ENCODE assay signal across 8 mouse cellular contexts in genomic region chr1:183297886-183298489, GRCm38 (mm10). TPM values are rescaled to one million over a fixed set of nuclear protein-coding genes. Genes with fewer than 3 reads are reported as not detected.
DNase-seq lines count a peak whose midpoint lies in the region; ATAC-seq and TF ChIP-seq lines count a peak whose summit lies in the region.

No protein-coding gene starts in this region.

- peak overlapping the region; percentile 26 for H3ac ChIP-seq in myocyte (ENCODE audit: control insufficient read depth, insufficient read length)

- no peak for ATAC-seq in embryonic facial prominence, embryonic 13.5 days (ENCODE audit: insufficient number of reproducible peaks, insufficient read depth, low FRiP score, low TSS enrichment, low read depth)

- no peak for TF ChIP-seq POLR2A in liver, adult 2 months (IDR thresholded peaks at IDR 0.05; ENCODE audit: extremely low read depth, insufficient read depth, low read length)
- TF ChIP-seq POLR2A in myocyte (IDR thresholded peaks at IDR 0.05; ENCODE audit: insufficient read length, low read depth): peak; percentile 19

- peak; percentile 40 to 54 for DNase-seq in cerebellum, postnatal 10 days
- DNase-seq in cerebellum, adult 11 months: no peak
- peak; percentile 66 for DNase-seq in heart, adult 8-10 months (ENCODE audit: low spot score)
- DNase-seq in kidney, adult 9 months: peak; percentile 45
- DNase-seq in liver, adult 2 months (ENCODE audit: extremely low read depth, low read depth, low spot score): peak; percentile 26
- peak; percentile 79 for DNase-seq in splenic B cell, adult 2 months (ENCODE audit: low read depth, low spot score)

- TF ChIP-seq CTCF in liver, adult 2 months (IDR thresholded peaks at IDR 0.05; ENCODE audit: low read depth, low read length): no peak

- peaks cover 4% of the 10 kb centered on the region; the same call in 1 of the 2 replicates for H3K79me2 ChIP-seq in liver, adult 2 months (ENCODE audit: control insufficient read depth, insufficient read depth, low read length)
- peaks cover 38% of the 10 kb centered on the region for H3K79me2 ChIP-seq in myocyte (ENCODE audit: control insufficient read depth, insufficient read depth)

- peak overlapping the region; percentile 52 for H3K4me3 ChIP-seq in embryonic facial prominence, embryonic 13.5 days
- H3K4me3 ChIP-seq in liver, adult 2 months (ENCODE audit: insufficient read depth, low read depth, low read length): peak overlapping the region; percentile 79
- peak overlapping the region; percentile 40 for H3K4me3 ChIP-seq in myocyte

- peaks cover 7% of the 10 kb centered on the region for H3K36me3 ChIP-seq in embryonic facial prominence, embryonic 13.5 days
- H3K36me3 ChIP-seq in liver, adult 2 months (ENCODE audit: control insufficient read depth, insufficient read depth, low read length): peaks cover 6% of the 10 kb centered on the region; the same call in 1 of the 2 replicates
- peaks cover 7% of the 10 kb centered on the region for H3K36me3 ChIP-seq in myocyte (ENCODE audit: control insufficient read depth, insufficient read depth)
- no peaks in the 10 kb centered on the region for H3K36me3 ChIP-seq in splenic B cell, adult 2 months (ENCODE audit: control insufficient read depth, insufficient read depth, low read length, poor library complexity, severe bottlenecking)

- under 1% methylated on average over 20 of the region's 20 CpGs for WGBS in embryonic facial prominence, embryonic 13.5 days
- under 1% methylated on average over 20 of the region's 20 CpGs for WGBS in liver, adult 2 months

- peak overlapping the region; percentile 60 for H3K4me2 ChIP-seq in embryonic facial prominence, embryonic 13.5 days
- H3K4me2 ChIP-seq in myocyte (ENCODE audit: low read depth): peak overlapping the region; percentile 61

- H3K9ac ChIP-seq in embryonic facial prominence, embryonic 13.5 days: peak overlapping the region; percentile 68
- peak overlapping the region; percentile 75 for H3K9ac ChIP-seq in liver, adult 2 months (ENCODE audit: low read depth, low read length)

- H3K27me3 ChIP-seq in embryonic facial prominence, embryonic 13.5 days: no peaks in the 10 kb centered on the region
- H3K27me3 ChIP-seq in liver, adult 2 months (ENCODE audit: control insufficient read depth, insufficient read depth, low read length): no peaks in the 10 kb centered on the region
- no peaks in the 10 kb centered on the region for H3K27me3 ChIP-seq in myocyte (ENCODE audit: control insufficient read depth, insufficient read depth, insufficient read length)
- no peaks in the 10 kb centered on the region for H3K27me3 ChIP-seq in splenic B cell, adult 2 months (ENCODE audit: control insufficient read depth, insufficient read depth, low read length, poor library complexity, severe bottlenecking)

- no peaks in the 10 kb centered on the region for H3K4me1 ChIP-seq in embryonic facial prominence, embryonic 13.5 days
- peaks cover 3% of the 10 kb centered on the region; the same call in 1 of the 2 replicates for H3K4me1 ChIP-seq in liver, adult 2 months (ENCODE audit: control insufficient read depth, insufficient read depth, low read length)

- H3K9me3 ChIP-seq in embryonic facial prominence, embryonic 13.5 days: no peaks in the 10 kb centered on the region

- peak overlapping the region; percentile 55 for H3K27ac ChIP-seq in embryonic facial prominence, embryonic 13.5 days
- H3K27ac ChIP-seq in liver, adult 2 months (replicated peaks; ENCODE audit: insufficient read depth, low read depth, low read length): peak overlapping the region; percentile 55

TF ChIP-seq in myocyte, 11 proteins besides CTCF, POLR2A, EP300 and RAD21:
- TF ChIP-seq TCF12 (IDR thresholded peaks at IDR 0.05; ENCODE audit: insufficient read depth, poor library complexity, severe bottlenecking) (no peak), MYOG (IDR thresholded peaks at IDR 0.05; ENCODE audit: control insufficient read depth in 1 of 3, insufficient read depth in 1 of 3, insufficient read length in 2 of 3, low read depth in 2 of 3) (no peak), MAX (IDR thresholded peaks at IDR 0.05; ENCODE audit: low read depth) (no peak), SRF (IDR thresholded peaks at IDR 0.05; ENCODE audit: control insufficient read depth, insufficient read length, low read depth) (no peak), REST (IDR thresholded peaks at IDR 0.05; ENCODE audit: insufficient read depth, insufficient read length) (no peak)
TF ChIP-seq in myocyte: peak in this region for 0.

RNA-seq across cellular contexts. Expression of gene Brox, which starts 0.9 kb away (rescaled TPM):
- 38.2 and 42.1 TPM in 2 replicates for polyA plus RNA-seq in embryonic facial prominence, embryonic 13.5 days (2015; fragmentation: Nextera tagmentation; extraction: Ambion mirVana)
- 10 to 100 TPM; 27.0 to 35.3 (median 32.5) TPM for total RNA-seq in heart, adult 8-10 months (2022)
- total RNA-seq in liver, adult 2 months (2014; rRNA removed): 26.7 and 29.5 TPM in 2 replicates
- polyA plus RNA-seq in liver, adult 2 months (2012; rRNA removed): 7.1 and 8.2 TPM in 2 replicates
- polyA plus RNA-seq in myocyte (2012; fragmentation: generic; extraction: Trizol): 26.6 TPM

RNA-seq across cellular contexts. Expression of gene Aida, which starts 1.6 kb away (rescaled TPM):
- 62.9 and 65.3 TPM in 2 replicates for polyA plus RNA-seq in embryonic facial prominence, embryonic 13.5 days (2015; fragmentation: Nextera tagmentation; extraction: Ambion mirVana)
- 10 to 100 TPM; 22.3 to 32.3 (median 28.5) TPM for total RNA-seq in heart, adult 8-10 months (2022)
- total RNA-seq in liver, adult 2 months (2014; rRNA removed): 8.7 and 10.8 TPM in 2 replicates
- polyA plus RNA-seq in liver, adult 2 months (2012; rRNA removed): 3.5 and 3.6 TPM in 2 replicates
- 28.3 TPM for polyA plus RNA-seq in myocyte (2012; fragmentation: generic; extraction: Trizol)
